Comparison of ENCODE assay signal across 22 mouse cellular contexts in genomic region chr17:74601201-74601600, GRCm38 (mm10).
DNase-seq lines count a peak whose midpoint lies in the region; ATAC-seq and TF ChIP-seq lines count a peak whose summit lies in the region.
"Had no signal": no experiment of that assay in that cellular context is flagged by ENCODE, and none has a peak within 500 bp of the region (broad histone marks: within the 10 kb centered on the region; RNA-seq: fewer than 3 reads in every experiment).

No protein-coding gene starts in this region.

- TF ChIP-seq CTCF in liver, adult 2 months (IDR thresholded peaks at IDR 0.05; ENCODE audit: low read depth, low read length), result no peak
- TF ChIP-seq CTCF in liver, postnatal 0 days (IDR thresholded peaks at IDR 0.05; ENCODE audit: low read depth), result no peak
- TF ChIP-seq CTCF in small intestine, adult 2 months (IDR thresholded peaks at IDR 0.05; ENCODE audit: extremely low read depth, insufficient read length, insufficient replicate concordance, low read depth, low read length), result no peak

- DNase-seq in kidney, adult 9 months, result peak; percentile 51
- no peak for DNase-seq in kidney, adult 18-20 months
- DNase-seq in liver, adult 2 months (ENCODE audit: extremely low read depth, low read depth, low spot score), result peak; percentile 83
- no peak for DNase-seq in liver, postnatal 0 days
- DNase-seq in liver, result no peak
- no peak for DNase-seq in embryo, embryonic 9.5 days (ENCODE audit: extremely low spot score)
- DNase-seq: adrenal gland, adult 2 months; adrenal gland, postnatal 10 days; adrenal gland, postnatal 25 days; cerebellum, adult 11 months; cerebellum, adult 18-20 months; cerebellum, adult 8-10 months; cerebellum, adult 9-11 months; cerebellum, postnatal 14 days; cerebellum, postnatal 36 days; embryo, embryonic 11 days had no signal

- TF ChIP-seq EP300 in liver, postnatal 0 days (IDR thresholded peaks at IDR 0.05; ENCODE audit: low read depth), result no peak

- H3K36me3 ChIP-seq in liver, adult 2 months (ENCODE audit: control insufficient read depth, insufficient read depth, low read length), result peaks cover 32% of the 10 kb centered on the region
- H3K36me3 ChIP-seq in liver, embryonic 12.5 days, result peaks cover 81% of the 10 kb centered on the region
- peaks cover 34% of the 10 kb centered on the region for H3K36me3 ChIP-seq in liver, postnatal 0 days (replicated peaks; ENCODE audit: insufficient read depth, low read length)
- peaks cover 45% of the 10 kb centered on the region for H3K36me3 ChIP-seq in small intestine, adult 2 months (ENCODE audit: control insufficient read depth, insufficient read depth, low read length)

- H3K9ac ChIP-seq in liver, adult 2 months (ENCODE audit: low read depth, low read length), result peak overlapping the region; percentile 60; the same call in 1 of the 2 replicates
- H3K9ac ChIP-seq in liver, embryonic 12.5 days, result no peak overlapping the region
- H3K9ac ChIP-seq in liver, postnatal 0 days (replicated peaks), result no peak overlapping the region
- H3K9ac ChIP-seq: embryonic facial prominence, embryonic 12.5 days; forebrain, embryonic 13.5 days; forebrain, embryonic 15.5 days had no signal

- peak overlapping the region; percentile 91 for H3K27ac ChIP-seq in liver, adult 2 months (replicated peaks; ENCODE audit: insufficient read depth, low read depth, low read length)
- H3K27ac ChIP-seq in liver, embryonic 12.5 days, result no peak overlapping the region
- peak overlapping the region; percentile 66; the same call in 1 of the 2 replicates for H3K27ac ChIP-seq in liver, postnatal 0 days (ENCODE audit: low read depth)
- H3K27ac ChIP-seq in small intestine, adult 2 months (ENCODE audit: insufficient read depth, low read depth, low read length), result peak overlapping the region; percentile 37; the same call in 1 of the 2 replicates
- H3K27ac ChIP-seq: embryonic facial prominence, embryonic 10.5 days; embryonic facial prominence, embryonic 12.5 days; forebrain, embryonic 13.5 days; forebrain, embryonic 15.5 days had no signal

- TF ChIP-seq POLR2A in liver, adult 2 months (IDR thresholded peaks at IDR 0.05; ENCODE audit: extremely low read depth, insufficient read depth, low read length), result no peak
- no peak for TF ChIP-seq POLR2A in small intestine, adult 2 months (IDR thresholded peaks at IDR 0.05; ENCODE audit: low read depth, low read length)

- ATAC-seq in liver, embryonic 12.5 days, result no peak
- peak; percentile 35; the same call in 1 of the 2 replicates for ATAC-seq in liver, postnatal 0 days
- ATAC-seq: forebrain, embryonic 13.5 days; forebrain, embryonic 15.5 days had no signal

- H3K27me3 ChIP-seq in liver, adult 2 months (ENCODE audit: control insufficient read depth, insufficient read depth, low read length), result no peaks in the 10 kb centered on the region
- H3K27me3 ChIP-seq in liver, embryonic 12.5 days (replicated peaks), result no peaks in the 10 kb centered on the region
- H3K27me3 ChIP-seq in liver, postnatal 0 days (ENCODE audit: insufficient read depth, low read length), result no peaks in the 10 kb centered on the region
- H3K27me3 ChIP-seq in small intestine, adult 2 months (ENCODE audit: control insufficient read depth, insufficient read depth, low read length), result no peaks in the 10 kb centered on the region
- H3K27me3 ChIP-seq: embryonic facial prominence, embryonic 12.5 days; forebrain, embryonic 13.5 days; forebrain, embryonic 15.5 days had no signal

- no peaks in the 10 kb centered on the region for H3K9me3 ChIP-seq in liver, embryonic 12.5 days (replicated peaks)
- H3K9me3 ChIP-seq in liver, postnatal 0 days (ENCODE audit: low read length), result no peaks in the 10 kb centered on the region
- H3K9me3 ChIP-seq: embryonic facial prominence, embryonic 10.5 days; embryonic facial prominence, embryonic 12.5 days; forebrain, embryonic 13.5 days; forebrain, embryonic 15.5 days had no signal

- peaks cover 6% of the 10 kb centered on the region; the same call in 1 of the 2 replicates for H3K79me2 ChIP-seq in liver, adult 2 months (ENCODE audit: control insufficient read depth, insufficient read depth, low read length)

- H3K4me3 ChIP-seq in liver, adult 2 months (ENCODE audit: insufficient read depth, low read depth, low read length), result no peak overlapping the region
- no peak overlapping the region for H3K4me3 ChIP-seq in liver, embryonic 12.5 days
- no peak overlapping the region for H3K4me3 ChIP-seq in liver, postnatal 0 days (ENCODE audit: low read depth, low read length)
- H3K4me3 ChIP-seq in small intestine, adult 2 months (ENCODE audit: low read depth, low read length), result no peak overlapping the region
- H3K4me3 ChIP-seq: embryonic facial prominence, embryonic 10.5 days; embryonic facial prominence, embryonic 12.5 days; forebrain, embryonic 13.5 days; forebrain, embryonic 15.5 days had no signal

- WGBS in liver, adult 2 months, result 11% methylated on average over 1 of the region's 1 CpGs
- WGBS in liver, embryonic 12.5 days (ENCODE audit: insufficient replicate concordance), result 72% methylated on average over 1 of the region's 1 CpGs
- WGBS in liver, postnatal 0 days (ENCODE audit: insufficient replicate concordance), result 89% methylated on average over 1 of the region's 1 CpGs
- WGBS in small intestine, adult 2 months, result 59% methylated on average over 1 of the region's 1 CpGs

- no peak overlapping the region for H3K4me2 ChIP-seq in liver, embryonic 12.5 days
- no peak overlapping the region; the same call in 1 of the 2 replicates for H3K4me2 ChIP-seq in liver, postnatal 0 days (ENCODE audit: low read depth, low read length)
- H3K4me2 ChIP-seq: embryonic facial prominence, embryonic 12.5 days; forebrain, embryonic 13.5 days; forebrain, embryonic 15.5 days had no signal

- H3K4me1 ChIP-seq in liver, adult 2 months (ENCODE audit: control insufficient read depth, insufficient read depth, low read length), result peaks cover 24% of the 10 kb centered on the region
- H3K4me1 ChIP-seq in liver, embryonic 12.5 days, result no peaks in the 10 kb centered on the region
- H3K4me1 ChIP-seq in liver, postnatal 0 days (ENCODE audit: insufficient read depth), result peaks cover 4% of the 10 kb centered on the region; the same call in 1 of the 2 replicates
- peaks cover 4% of the 10 kb centered on the region; the same call in 1 of the 2 replicates for H3K4me1 ChIP-seq in small intestine, adult 2 months (ENCODE audit: control insufficient read depth, insufficient read depth, insufficient read length, low read length)
- H3K4me1 ChIP-seq: embryonic facial prominence, embryonic 10.5 days; embryonic facial prominence, embryonic 12.5 days; forebrain, embryonic 13.5 days; forebrain, embryonic 15.5 days had no signal

Comparison
In these comparisons a context has a peak if more than half of its experiments do, and no peak if none do; other contexts are left out.
1. DNase-seq: peak in kidney, adult 9 months (single experiment) and liver, adult 2 months (single experiment); none in kidney, adult 18-20 months (single experiment), liver, postnatal 0 days (single experiment), liver (single experiment) and embryo, embryonic 9.5 days (single experiment).